8 mouse cellular contexts compared by ENCODE assay signal in the genomic region with DNA sequence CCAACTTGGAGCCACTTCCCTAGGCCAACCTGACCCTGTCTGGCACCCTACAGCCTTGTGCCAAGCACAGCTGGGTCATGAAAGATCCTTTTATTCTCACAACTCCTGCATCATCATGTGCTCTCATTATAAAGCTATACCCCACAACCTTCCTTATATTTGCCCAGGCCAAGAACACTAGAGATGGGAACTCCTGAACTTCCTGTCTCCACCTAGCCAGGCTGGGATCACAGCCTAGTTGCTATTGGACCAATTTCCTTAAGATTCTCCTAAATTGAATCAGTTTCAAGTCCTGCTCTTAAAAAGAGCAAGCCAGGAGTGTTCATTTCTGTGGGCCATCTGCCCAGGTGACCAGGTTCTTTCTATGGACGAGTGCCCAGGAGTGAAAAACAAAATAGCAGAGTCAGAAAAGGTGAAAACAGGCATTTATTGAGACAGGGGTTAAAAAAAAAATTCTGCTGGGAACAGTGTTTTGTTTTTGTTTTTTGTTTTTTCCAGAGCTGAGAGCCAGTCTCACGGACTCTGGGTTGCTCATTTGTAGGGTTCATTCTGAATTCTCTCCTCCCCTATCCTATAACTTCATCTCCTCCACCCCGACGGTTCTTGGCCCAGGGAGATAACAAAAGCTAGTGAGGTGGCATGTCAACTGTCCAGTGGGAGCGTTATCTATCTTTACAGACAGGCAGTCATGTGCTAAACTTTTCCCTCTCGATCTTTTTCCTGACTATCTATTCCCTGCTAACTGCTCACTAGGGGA. TPM values are rescaled to one million over a fixed set of nuclear protein-coding genes. Genes with fewer than 3 reads are reported as not detected.
DNase-seq lines count a peak whose midpoint lies in the region; ATAC-seq and TF ChIP-seq lines count a peak whose summit lies in the region.

No protein-coding gene starts in this region.

- peaks cover 22% of the 10 kb centered on the region for H3K4me1 ChIP-seq in embryonic facial prominence, embryonic 12.5 days
- peaks cover 13% of the 10 kb centered on the region for H3K4me1 ChIP-seq in intestine, embryonic 16.5 days (ENCODE audit: control insufficient read depth, insufficient read depth, low read length)

- H3K9ac ChIP-seq in embryonic facial prominence, embryonic 12.5 days = peak overlapping the region; percentile 85
- H3K9ac ChIP-seq in intestine, embryonic 16.5 days (ENCODE audit: low read depth, low read length) = peak overlapping the region; percentile 93

- H3K27me3 ChIP-seq in embryonic facial prominence, embryonic 12.5 days = no peaks in the 10 kb centered on the region
- H3K27me3 ChIP-seq in intestine, embryonic 16.5 days (replicated peaks; ENCODE audit: control insufficient read depth, insufficient read depth, low read length) = no peaks in the 10 kb centered on the region
- H3K27me3 ChIP-seq in myocyte (ENCODE audit: control insufficient read depth, insufficient read depth, insufficient read length) = no peaks in the 10 kb centered on the region

- peak; percentile 37 for DNase-seq in cerebellum, adult 9-11 months
- DNase-seq in cerebellum, postnatal 36 days = no peak
- peak; percentile 52 for DNase-seq in 3T3-L1 (ENCODE audit: low read depth, low spot score)
- no peak for DNase-seq in thymus, adult 18-20 months
- DNase-seq in gastrocnemius, postnatal 14 days = no peak

- WGBS in embryonic facial prominence, embryonic 12.5 days = 16% methylated on average over 6 of the region's 6 CpGs
- WGBS in intestine, embryonic 16.5 days = 10% methylated on average over 6 of the region's 6 CpGs

- peak overlapping the region; percentile 56 for H3ac ChIP-seq in myocyte (ENCODE audit: control insufficient read depth, insufficient read length)

- no peaks in the 10 kb centered on the region for H3K9me3 ChIP-seq in embryonic facial prominence, embryonic 12.5 days
- no peaks in the 10 kb centered on the region for H3K9me3 ChIP-seq in intestine, embryonic 16.5 days (ENCODE audit: control insufficient read depth, low read length)

- ATAC-seq in embryonic facial prominence, embryonic 12.5 days (ENCODE audit: insufficient number of reproducible peaks, insufficient read depth, low FRiP score, low TSS enrichment) = no peak
- peak; percentile 45 for ATAC-seq in intestine, embryonic 16.5 days

- peak overlapping the region; percentile 76 for H3K4me2 ChIP-seq in embryonic facial prominence, embryonic 12.5 days (replicated peaks)
- peak overlapping the region; percentile 78 for H3K4me2 ChIP-seq in intestine, embryonic 16.5 days (ENCODE audit: low read depth, low read length)
- peak overlapping the region; percentile 79 for H3K4me2 ChIP-seq in myocyte (ENCODE audit: low read depth)

- intact Hi-C loops in gastrocnemius, postnatal 14 days (cut with DNase I; ENCODE audit: low total_unique reads) = no loop called here

- peak overlapping the region; percentile 71; the same call in 1 of the 2 replicates for H3K27ac ChIP-seq in embryonic facial prominence, embryonic 12.5 days
- peak overlapping the region; percentile 93 for H3K27ac ChIP-seq in intestine, embryonic 16.5 days (ENCODE audit: low read length)

- H3K79me2 ChIP-seq in myocyte (ENCODE audit: control insufficient read depth, insufficient read depth) = peaks cover 36% of the 10 kb centered on the region

- TF ChIP-seq POLR2A in myocyte (IDR thresholded peaks at IDR 0.05; ENCODE audit: insufficient read length, low read depth) = no peak

- no peaks in the 10 kb centered on the region for H3K36me3 ChIP-seq in embryonic facial prominence, embryonic 12.5 days
- H3K36me3 ChIP-seq in intestine, embryonic 16.5 days (ENCODE audit: control insufficient read depth, insufficient read depth, low read length) = no peaks in the 10 kb centered on the region
- H3K36me3 ChIP-seq in myocyte (ENCODE audit: control insufficient read depth, insufficient read depth) = no peaks in the 10 kb centered on the region

- H3K4me3 ChIP-seq in embryonic facial prominence, embryonic 12.5 days = peak overlapping the region; percentile 76
- peak overlapping the region; percentile 91 for H3K4me3 ChIP-seq in intestine, embryonic 16.5 days (ENCODE audit: low read length)
- peak overlapping the region; percentile 63 for H3K4me3 ChIP-seq in myocyte

TF ChIP-seq in myocyte, 11 proteins besides CTCF, POLR2A, EP300 and RAD21:
- TF ChIP-seq MYOG (IDR thresholded peaks at IDR 0.05; ENCODE audit: control insufficient read depth in 1 of 3, insufficient read depth in 1 of 3, insufficient read length in 2 of 3, low read depth in 2 of 3) (no peak), POLR2AphosphoS2 (IDR thresholded peaks at IDR 0.05; ENCODE audit: insufficient read length, low read depth) (no peak), TCF12 (IDR thresholded peaks at IDR 0.05; ENCODE audit: insufficient read depth, poor library complexity, severe bottlenecking) (no peak), REST (IDR thresholded peaks at IDR 0.05; ENCODE audit: insufficient read depth, insufficient read length) (no peak), E2F4 (IDR thresholded peaks at IDR 0.05; ENCODE audit: insufficient read depth) (no peak), TCF3 (IDR thresholded peaks at IDR 0.05; ENCODE audit: insufficient read length, low read depth) (no peak), CEBPB (IDR thresholded peaks at IDR 0.05; ENCODE audit: insufficient read depth, poor library complexity, severe bottlenecking) (no peak), MYOD1 (IDR thresholded peaks at IDR 0.05; ENCODE audit: control insufficient read depth in 1 of 3, insufficient read length in 2 of 3, low read depth in 2 of 3) (no peak), USF1 (IDR thresholded peaks at IDR 0.05; ENCODE audit: low read depth) (no peak), MAX (IDR thresholded peaks at IDR 0.05; ENCODE audit: low read depth) (no peak)

RNA-seq across cellular contexts. Expression of gene Rabgef1, which starts 0.8 kb away (rescaled TPM):
- polyA plus RNA-seq in embryonic facial prominence, embryonic 12.5 days (2016; fragmentation: Nextera tagmentation; extraction: Ambion mirVana) = 26.3 and 30.3 TPM in 2 replicates
- polyA plus RNA-seq in intestine, embryonic 16.5 days (2015; fragmentation: Nextera tagmentation; extraction: Ambion mirVana) = 26.1 and 26.8 TPM in 2 replicates
- 18.8 TPM for polyA plus RNA-seq in myocyte (2012; fragmentation: generic; extraction: Trizol)
- 10 to 100 TPM; 46.4 to 46.9 TPM for total RNA-seq in gastrocnemius, postnatal 14 days (2021)

RNA-seq across cellular contexts. Expression of gene Kctd7, which starts 26.2 kb away (rescaled TPM):
- 7.3 and 8.7 TPM in 2 replicates for polyA plus RNA-seq in embryonic facial prominence, embryonic 12.5 days (2016; fragmentation: Nextera tagmentation; extraction: Ambion mirVana)
- 3.7 and 4.1 TPM in 2 replicates for polyA plus RNA-seq in intestine, embryonic 16.5 days (2015; fragmentation: Nextera tagmentation; extraction: Ambion mirVana)
- polyA plus RNA-seq in myocyte (2012; fragmentation: generic; extraction: Trizol) = 4.5 TPM
- 1 to 10 TPM; 1.7 to 3.1 TPM for total RNA-seq in gastrocnemius, postnatal 14 days (2021)

RNA-seq across cellular contexts. Expression of gene Tmem248, which starts 46.0 kb away (rescaled TPM):
- 37.6 and 38.2 TPM in 2 replicates for polyA plus RNA-seq in embryonic facial prominence, embryonic 12.5 days (2016; fragmentation: Nextera tagmentation; extraction: Ambion mirVana)
- 27.3 and 28.6 TPM in 2 replicates for polyA plus RNA-seq in intestine, embryonic 16.5 days (2015; fragmentation: Nextera tagmentation; extraction: Ambion mirVana)
- 25.3 TPM for polyA plus RNA-seq in myocyte (2012; fragmentation: generic; extraction: Trizol)
- 10 to 100 TPM; 28.6 to 29.6 TPM for total RNA-seq in gastrocnemius, postnatal 14 days (2021)

Comparison
In these comparisons a context has a peak if more than half of its experiments do, and no peak if none do; other contexts are left out.
1. DNase-seq: peak in cerebellum, adult 9-11 months (single experiment) and 3T3-L1 (single experiment); none in cerebellum, postnatal 36 days (0 of 2), thymus, adult 18-20 months (0 of 2) and gastrocnemius, postnatal 14 days (single experiment).
2. Peak in every context shown above with its lines, with median percentiles within 50 percentile points of each other: H3K4me2 ChIP-seq and H3K4me3 ChIP-seq.